Mouse (Mus musculus): ENCODE results near the gene Nxph4. TPM values are rescaled to one million over a fixed set of nuclear protein-coding genes. Genes with fewer than 3 reads are reported as not detected.

Nxph4 gene
- polyA plus RNA-seq, 1 experiment from 2014 or later = 4.4 TPM

GRCm38 (mm10) chr10:127514111-127514698 is 20.2 kb downstream of the Nxph4 start:
- peaks cover 58% of the 10 kb centered on the region for H3K27me3 ChIP-seq (replicated peaks; ENCODE audit: control insufficient read depth, insufficient read depth, low read length)
- ATAC-seq = no peak
- H3K9ac ChIP-seq (ENCODE audit: low read depth, low read length) = 0 out of 2 replicates have a peak overlapping the region, but pooled peaks have one; percentile 48
- no peaks in the 10 kb centered on the region for H3K9me3 ChIP-seq (ENCODE audit: control insufficient read depth, low read length)
- 22% methylated on average over 13 of the region's 13 CpGs for WGBS
- H3K27ac ChIP-seq (ENCODE audit: low read length) = no peak overlapping the region
- peaks cover 13% of the 10 kb centered on the region for H3K36me3 ChIP-seq (ENCODE audit: control insufficient read depth, insufficient read depth, low read length)
- no peak overlapping the region for H3K4me3 ChIP-seq (ENCODE audit: low read length)
- peaks cover 66% of the 10 kb centered on the region for H3K4me1 ChIP-seq (ENCODE audit: control insufficient read depth, insufficient read depth, low read length)
- H3K4me2 ChIP-seq (ENCODE audit: low read depth, low read length) = 0 out of 2 replicates have a peak overlapping the region, but pooled peaks have one; percentile 41

GRCm38 (mm10) chr10:127513501-127514091 is 20.8 kb downstream of the Nxph4 start:
- ATAC-seq = peak; percentile 23; the same call in 1 of the 2 replicates
- peaks cover 72% of the 10 kb centered on the region for H3K4me1 ChIP-seq (ENCODE audit: control insufficient read depth, insufficient read depth, low read length)
- H3K36me3 ChIP-seq (ENCODE audit: control insufficient read depth, insufficient read depth, low read length) = peaks cover 8% of the 10 kb centered on the region
- peak overlapping the region; percentile 36 for H3K4me3 ChIP-seq (ENCODE audit: low read length)
- WGBS = 5% methylated on average over 16 of the region's 16 CpGs
- peak overlapping the region; percentile 58 for H3K9ac ChIP-seq (ENCODE audit: low read depth, low read length)
- peak overlapping the region; percentile 79 for H3K4me2 ChIP-seq (ENCODE audit: low read depth, low read length)
- H3K9me3 ChIP-seq (ENCODE audit: control insufficient read depth, low read length) = no peaks in the 10 kb centered on the region
- H3K27ac ChIP-seq (ENCODE audit: low read length) = no peak overlapping the region
- peaks cover 64% of the 10 kb centered on the region for H3K27me3 ChIP-seq (replicated peaks; ENCODE audit: control insufficient read depth, insufficient read depth, low read length)

GRCm38 (mm10) chr10:127512813-127513212 is 21.5 kb downstream of the Nxph4 start:
- peak; percentile 47 for ATAC-seq
- H3K9ac ChIP-seq (ENCODE audit: low read depth, low read length) = peak overlapping the region; percentile 58
- H3K4me2 ChIP-seq (ENCODE audit: low read depth, low read length) = peak overlapping the region; percentile 98
- H3K9me3 ChIP-seq (ENCODE audit: control insufficient read depth, low read length) = no peaks in the 10 kb centered on the region
- peak overlapping the region; percentile 62 for H3K4me3 ChIP-seq (ENCODE audit: low read length)
- peaks cover 72% of the 10 kb centered on the region for H3K27me3 ChIP-seq (replicated peaks; ENCODE audit: control insufficient read depth, insufficient read depth, low read length)
- 0% methylated on average over 27 of the region's 27 CpGs for WGBS
- no peak overlapping the region for H3K27ac ChIP-seq (ENCODE audit: low read length)
- H3K36me3 ChIP-seq (ENCODE audit: control insufficient read depth, insufficient read depth, low read length) = 0 out of 2 replicates have a peak, but pooled peaks cover under 1% of the 10 kb centered on the region
- peaks cover 77% of the 10 kb centered on the region for H3K4me1 ChIP-seq (ENCODE audit: control insufficient read depth, insufficient read depth, low read length)

- H3K4me3 ChIP-seq (ENCODE audit: low read length) = peak overlapping the region; percentile 62
- peaks cover 76% of the 10 kb centered on the region for H3K27me3 ChIP-seq (replicated peaks; ENCODE audit: control insufficient read depth, insufficient read depth, low read length)
- H3K4me1 ChIP-seq (ENCODE audit: control insufficient read depth, insufficient read depth, low read length) = peaks cover 72% of the 10 kb centered on the region
- WGBS = 3% methylated on average over 7 of the region's 7 CpGs
- no peaks in the 10 kb centered on the region for H3K9me3 ChIP-seq (ENCODE audit: control insufficient read depth, low read length)
- H3K36me3 ChIP-seq (ENCODE audit: control insufficient read depth, insufficient read depth, low read length) = no peaks in the 10 kb centered on the region
- H3K27ac ChIP-seq (ENCODE audit: low read length) = no peak overlapping the region
- no peak for ATAC-seq
- peak overlapping the region; percentile 98 for H3K4me2 ChIP-seq (ENCODE audit: low read depth, low read length)
- peak overlapping the region; percentile 69 for H3K9ac ChIP-seq (ENCODE audit: low read depth, low read length)
Observed at GRCm38 (mm10) chr10:127512307-127512666, 22.1 kb downstream of the Nxph4 start.

GRCm38 (mm10) chr10:127511634-127512306 is 22.6 kb downstream of the Nxph4 start:
- no peaks in the 10 kb centered on the region for H3K36me3 ChIP-seq (ENCODE audit: control insufficient read depth, insufficient read depth, low read length)
- peaks cover 82% of the 10 kb centered on the region for H3K27me3 ChIP-seq (replicated peaks; ENCODE audit: control insufficient read depth, insufficient read depth, low read length)
- H3K4me1 ChIP-seq (ENCODE audit: control insufficient read depth, insufficient read depth, low read length) = peaks cover 67% of the 10 kb centered on the region
- ATAC-seq = no peak
- peak overlapping the region; percentile 98 for H3K4me2 ChIP-seq (ENCODE audit: low read depth, low read length)
- no peak overlapping the region for H3K27ac ChIP-seq (ENCODE audit: low read length)
- H3K4me3 ChIP-seq (ENCODE audit: low read length) = peak overlapping the region; percentile 62
- H3K9me3 ChIP-seq (ENCODE audit: control insufficient read depth, low read length) = no peaks in the 10 kb centered on the region
- H3K9ac ChIP-seq (ENCODE audit: low read depth, low read length) = peak overlapping the region; percentile 69
- under 1% methylated on average over 46 of the region's 46 CpGs for WGBS

- Histone ChIP-seq H3K4me2 (ENCODE audit: low read depth, low read length) (peak overlapping the region; percentile 98; the same call in 1 of the 2 replicates), H3K27ac (ENCODE audit: low read length) (no peak overlapping the region; the same call in 1 of the 2 replicates), H3K27me3 (replicated peaks; ENCODE audit: control insufficient read depth, insufficient read depth, low read length) (peaks cover 82% of the 10 kb centered on the region), H3K9me3 (ENCODE audit: control insufficient read depth, low read length) (no peaks in the 10 kb centered on the region), H3K36me3 (ENCODE audit: control insufficient read depth, insufficient read depth, low read length) (no peaks in the 10 kb centered on the region), H3K4me3 (ENCODE audit: low read length) (peak overlapping the region; percentile 62), H3K4me1 (ENCODE audit: control insufficient read depth, insufficient read depth, low read length) (peaks cover 60% of the 10 kb centered on the region), H3K9ac (ENCODE audit: low read depth, low read length) (peak overlapping the region; percentile 69; the same call in 1 of the 2 replicates)
- ATAC-seq = no peak
- 17% methylated on average over 11 of the region's 11 CpGs for WGBS
Observed at GRCm38 (mm10) chr10:127510895-127511617, 23.3 kb downstream of the Nxph4 start.

GRCm38 (mm10) chr10:127509837-127510701 is 24.3 kb downstream of the Nxph4 start:
- WGBS = 22% methylated on average over 17 of the region's 17 CpGs

GRCm38 (mm10) chr10:127509051-127509836 is 25.1 kb downstream of the Nxph4 start:
- H3K4me2 ChIP-seq (ENCODE audit: low read depth, low read length) = peak overlapping the region; percentile 75
- no peak overlapping the region; the same call in 1 of the 2 replicates for H3K27ac ChIP-seq (ENCODE audit: low read length)
- no peaks in the 10 kb centered on the region for H3K9me3 ChIP-seq (ENCODE audit: control insufficient read depth, low read length)
- H3K9ac ChIP-seq (ENCODE audit: low read depth, low read length) = peak overlapping the region; percentile 32; the same call in 1 of the 2 replicates
- under 1% methylated on average over 34 of the region's 35 CpGs for WGBS
- peak overlapping the region; percentile 46 for H3K4me3 ChIP-seq (ENCODE audit: low read length)
- no peaks in the 10 kb centered on the region for H3K36me3 ChIP-seq (ENCODE audit: control insufficient read depth, insufficient read depth, low read length)
- peaks cover 69% of the 10 kb centered on the region for H3K27me3 ChIP-seq (replicated peaks; ENCODE audit: control insufficient read depth, insufficient read depth, low read length)
- ATAC-seq = peak; percentile 40
- peaks cover 45% of the 10 kb centered on the region for H3K4me1 ChIP-seq (ENCODE audit: control insufficient read depth, insufficient read depth, low read length)

More at GRCm38 (mm10) chr10:127509837-127510701, 24.3 kb downstream of the Nxph4 start:
- Histone ChIP-seq H3K27ac (ENCODE audit: low read length) (no peak overlapping the region; the same call in 1 of the 2 replicates), H3K9me3 (ENCODE audit: control insufficient read depth, low read length) (no peaks in the 10 kb centered on the region), H3K9ac (ENCODE audit: low read depth, low read length) (no peak overlapping the region), H3K27me3 (replicated peaks; ENCODE audit: control insufficient read depth, insufficient read depth, low read length) (peaks cover 75% of the 10 kb centered on the region), H3K4me3 (ENCODE audit: low read length) (no peak overlapping the region), H3K36me3 (ENCODE audit: control insufficient read depth, insufficient read depth, low read length) (no peaks in the 10 kb centered on the region), H3K4me1 (ENCODE audit: control insufficient read depth, insufficient read depth, low read length) (peaks cover 51% of the 10 kb centered on the region), H3K4me2 (ENCODE audit: low read depth, low read length) (peak overlapping the region; percentile 75)
- ATAC-seq = no peak

All from intestine, embryonic 16.5 days (tissue).